Mouse (Mus musculus): ENCODE results near the gene Sirt3.

GRCm38 (mm10) chr7:140905642-140906081 is 23.6 kb upstream of the Sirt3 start:
- TF ChIP-seq CTCF (IDR thresholded peaks at IDR 0.05; ENCODE audit: low read depth, low read length) (no peak), POLR2A (IDR thresholded peaks at IDR 0.05; ENCODE audit: extremely low read depth, insufficient read depth, low read length) (no peak)
